Mouse (Mus musculus) spleen, adult 12 weeks (tissue): Measurements from ENCODE around the gene Elf4.

Experiments
- DNase-seq: peaks from one replicate; pipeline ENCODE4 v3.0.0; 2022; ENCODE audit warnings: low spot score

Gene Elf4

GRCm38 (mm10) chrX:48367841-48368240 lies 95.1 kb downstream of the Elf4 start:
- DNase-seq = no peak

- no peak for DNase-seq
Observed at GRCm38 (mm10) chrX:48365836-48366577, 96.9 kb downstream of the Elf4 start.
